Mouse (Mus musculus) liver, postnatal 0 days (tissue): ENCODE results near the gene Xpa. TPM values are rescaled to one million over a fixed set of nuclear protein-coding genes. Genes with fewer than 3 reads are reported as not detected.

Experiments used
- ATAC-seq: fragments of 200-750 bp; cut with Nextera tagmentation; 2 replicates; pipeline ENCODE4 v1.8.0; 2017; ENCODE audit warnings: mild to moderate bottlenecking, moderate library complexity
- DNase-seq: peaks from one replicate; pipeline ENCODE4 v3.0.0-alpha.2; 2016
- H3K27ac ChIP-seq: fragments of 300-500 bp; sonication (generic); 2 replicates; pipeline ENCODE4 v1.5.1; 2014; ENCODE audit warnings: antibody characterized with exemption, moderate library complexity, mild to moderate bottlenecking, low read depth
- H3K27me3 ChIP-seq: fragments of 300-500 bp; sonication (generic); 2 replicates; pipeline ENCODE4 v1.6.1; 2014; ENCODE audit warnings: low read length, control low read depth, mixed read lengths; ENCODE audit not compliant: insufficient read depth
- H3K36me3 ChIP-seq: fragments of 300-500 bp; sonication (generic); replicated peaks from 2 replicates; pipeline ENCODE4 v1.6.1; 2014; ENCODE audit warnings: mild to moderate bottlenecking, control low read depth, low read length, moderate library complexity, mixed read lengths; ENCODE audit not compliant: insufficient read depth
- H3K4me1 ChIP-seq: fragments of 300-500 bp; sonication (generic); 2 replicates; pipeline ENCODE4 v1.6.1; 2014; ENCODE audit warnings: antibody characterized with exemption, mild to moderate bottlenecking, control low read depth; ENCODE audit not compliant: insufficient read depth
- H3K4me2 ChIP-seq: fragments of 300-500 bp; sonication (generic); 2 replicates; pipeline ENCODE4 v1.6.1; 2014; ENCODE audit warnings: low read depth, mild to moderate bottlenecking, low read length, moderate library complexity, mixed read lengths
- H3K4me3 ChIP-seq: fragments of 300-500 bp; sonication (generic); 2 replicates; pipeline ENCODE4 v1.5.1; 2014; ENCODE audit warnings: low read depth, low read length
- H3K9ac ChIP-seq: fragments of 300-500 bp; sonication (generic); replicated peaks from 2 replicates; pipeline ENCODE4 v1.6.1; 2014; ENCODE audit warnings: mild to moderate bottlenecking, moderate library complexity
- H3K9me3 ChIP-seq: fragments of 300-500 bp; sonication (generic); 2 replicates; pipeline ENCODE4 v1.6.1; 2016; ENCODE audit warnings: mild to moderate bottlenecking, control low read depth, low read length, mixed read lengths
- CTCF ChIP-seq: sonication (generic); IDR thresholded peaks from 2 replicates; pipeline ENCODE4 v1.5.1; 2016; ENCODE audit warnings: antibody characterized with exemption, low read depth
- EP300 ChIP-seq: IDR thresholded peaks from 2 replicates; pipeline ENCODE4 v1.6.1; 2016; ENCODE audit warnings: antibody characterized with exemption, low read depth, mild to moderate bottlenecking
- WGBS: fragments of 180-500 bp; shearing (Covaris S2); extraction: QIAGEN DNeasy Blood & Tissue Kit; methylation state at CpG from one replicate; pipeline ENCODE4 v1.1.7; 2014; ENCODE audit not compliant: insufficient replicate concordance; 5-methylcytosine and 5-hydroxymethylcytosine counted together
- polyA plus RNA-seq: library from polyadenylated mRNA; unstranded; fragments of >200 nt; fragmentation: Nextera tagmentation; extraction: Ambion mirVana; gene quantifications from 2 replicates; pipeline ENCODE4 v1.2.1, GENCODE M21; 2015

Gene Xpa
- polyA plus RNA-seq, 1 experiment from 2014 or later = 15.3 TPM

DNA sequence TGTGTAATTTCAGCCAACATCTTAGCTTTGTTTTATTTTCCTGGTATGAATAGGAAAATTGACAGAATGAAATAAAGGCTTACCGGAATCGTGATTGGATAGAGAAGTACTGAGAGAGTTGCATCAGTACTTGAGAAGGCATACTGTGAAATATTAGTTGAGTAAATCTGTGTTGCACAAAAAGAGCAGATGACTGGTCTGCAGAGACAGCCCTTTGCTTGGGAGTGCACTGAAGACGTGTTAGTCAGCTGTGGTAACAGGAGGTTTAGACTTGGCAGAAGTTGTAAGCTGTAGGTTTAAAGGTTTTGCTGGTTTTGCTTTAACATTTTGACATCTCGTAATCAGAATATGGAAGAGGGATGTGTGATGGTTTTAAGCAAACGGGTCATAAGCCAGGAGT is 30.3 kb downstream of the Xpa start:
- H3K4me2 ChIP-seq = no peak overlapping the region
- H3K27ac ChIP-seq = 0 out of 2 replicates have a peak overlapping the region, but pooled peaks have one; percentile 2
- DNase-seq (no peak), ATAC-seq (no peak)
- H3K4me1 ChIP-seq = no peaks in the 10 kb centered on the region
- 80% methylated on average over 5 of the region's 5 CpGs for WGBS
- H3K4me3 ChIP-seq = no peak overlapping the region
- H3K36me3 ChIP-seq = peaks cover 76% of the 10 kb centered on the region
- no peaks in the 10 kb centered on the region for H3K27me3 ChIP-seq
- TF ChIP-seq EP300 = no peak
- no peak for TF ChIP-seq CTCF
- no peak overlapping the region for H3K9ac ChIP-seq
- no peaks in the 10 kb centered on the region for H3K9me3 ChIP-seq

DNA sequence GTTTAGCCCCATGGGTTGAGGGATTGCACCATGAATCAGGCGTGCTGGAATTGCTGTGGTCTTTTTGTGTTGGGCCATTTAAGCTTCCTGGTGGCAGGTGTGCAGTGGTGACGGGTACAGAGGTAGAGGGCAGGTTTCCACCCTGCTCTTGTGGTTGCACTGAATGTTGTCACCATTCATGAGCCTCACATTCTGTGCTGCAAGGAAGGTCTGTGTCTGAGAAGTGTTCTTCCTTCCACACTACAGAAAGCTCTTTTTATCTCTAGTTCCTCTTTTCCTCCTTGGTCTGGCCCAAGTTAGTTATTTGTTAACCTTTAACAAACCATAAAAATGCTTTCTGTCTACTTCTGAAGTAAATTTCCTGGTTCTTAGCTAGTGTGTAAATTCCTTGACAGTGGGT is 32.1 kb downstream of the Xpa start:
- peak overlapping the region; percentile 48 for H3K27ac ChIP-seq
- no peak overlapping the region for H3K4me3 ChIP-seq
- H3K9ac ChIP-seq = no peak overlapping the region
- H3K27me3 ChIP-seq = no peaks in the 10 kb centered on the region
- 0 out of 2 replicates have a peak, but pooled peaks have one; percentile 13 for ATAC-seq
- H3K36me3 ChIP-seq = peaks cover 70% of the 10 kb centered on the region
- no peaks in the 10 kb centered on the region for H3K9me3 ChIP-seq
- TF ChIP-seq CTCF (no peak), EP300 (no peak)
- DNase-seq = peak; percentile 27
- WGBS = 52% methylated on average over 2 of the region's 2 CpGs
- H3K4me1 ChIP-seq = no peaks in the 10 kb centered on the region
- no peak overlapping the region for H3K4me2 ChIP-seq

DNA sequence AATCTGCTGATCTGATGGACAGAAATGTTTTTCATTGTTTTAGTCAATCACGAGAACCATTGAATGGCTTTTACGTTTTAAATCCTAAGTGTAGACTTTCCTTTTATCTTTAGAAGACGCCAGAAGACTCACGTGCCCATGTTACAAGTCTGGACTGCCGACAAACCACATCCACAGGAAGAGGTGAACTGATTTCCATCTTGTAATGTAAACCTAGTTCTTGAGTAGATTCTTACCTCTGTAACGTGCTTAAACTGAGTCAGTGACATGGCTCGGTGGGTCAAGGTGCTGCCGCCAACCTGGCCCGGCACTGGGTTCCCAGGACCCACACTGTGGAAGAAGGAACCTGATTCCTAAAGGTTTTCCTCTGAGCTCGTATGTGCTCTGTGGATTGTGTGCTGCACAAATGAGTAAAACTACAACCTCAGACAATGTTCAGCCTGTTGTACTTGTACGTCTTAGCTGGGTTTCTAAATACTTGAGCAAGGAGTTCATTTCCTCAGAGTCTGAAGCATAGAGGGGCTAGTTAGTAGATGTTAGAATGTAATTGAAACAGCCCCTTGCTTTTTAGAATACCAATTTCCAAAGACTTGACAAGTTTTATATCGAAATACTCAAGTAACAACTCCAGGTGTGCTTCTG is 44.1 kb downstream of the Xpa start:
- Histone ChIP-seq H3K36me3 (peaks cover 85% of the 10 kb centered on the region), H3K4me2 (no peak overlapping the region), H3K27ac (no peak overlapping the region), H3K4me3 (no peak overlapping the region), H3K27me3 (no peaks in the 10 kb centered on the region), H3K9ac (no peak overlapping the region), H3K4me1 (no peaks in the 10 kb centered on the region), H3K9me3 (no peaks in the 10 kb centered on the region)
- 85% methylated on average over 12 of the region's 12 CpGs for WGBS
- ATAC-seq (no peak), DNase-seq (no peak)
- no peak for TF ChIP-seq CTCF

DNA sequence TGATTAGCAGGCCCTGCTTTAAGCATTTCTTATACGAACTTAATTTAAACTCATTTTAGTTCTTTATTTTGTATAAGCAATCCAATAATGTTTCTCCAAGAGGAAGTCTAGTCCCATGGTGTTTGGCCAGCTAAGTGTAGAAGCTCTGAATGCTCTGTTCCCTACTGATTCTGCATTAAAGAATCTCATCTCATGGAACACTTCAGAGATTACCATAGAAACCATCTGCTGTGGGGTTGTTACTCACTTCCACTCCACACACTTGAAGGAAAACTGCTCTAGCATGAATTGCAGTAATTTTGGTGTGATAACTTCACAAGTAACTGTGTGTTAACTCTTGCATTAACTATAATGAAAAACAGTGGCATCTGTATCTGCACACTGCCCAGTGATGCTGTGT is 49.2 kb downstream of the Xpa start:
- no peak overlapping the region for H3K4me3 ChIP-seq
- no peak overlapping the region for H3K4me2 ChIP-seq
- ATAC-seq (no peak), DNase-seq (no peak)
- no peaks in the 10 kb centered on the region for H3K9me3 ChIP-seq
- H3K27me3 ChIP-seq = no peaks in the 10 kb centered on the region
- H3K36me3 ChIP-seq = peaks cover 44% of the 10 kb centered on the region
- no peak overlapping the region for H3K27ac ChIP-seq
- no peaks in the 10 kb centered on the region for H3K4me1 ChIP-seq
- no peak overlapping the region for H3K9ac ChIP-seq
- WGBS = 97% methylated on average over 1 of the region's 1 CpGs
- TF ChIP-seq CTCF = no peak
- no peak for TF ChIP-seq EP300

DNA sequence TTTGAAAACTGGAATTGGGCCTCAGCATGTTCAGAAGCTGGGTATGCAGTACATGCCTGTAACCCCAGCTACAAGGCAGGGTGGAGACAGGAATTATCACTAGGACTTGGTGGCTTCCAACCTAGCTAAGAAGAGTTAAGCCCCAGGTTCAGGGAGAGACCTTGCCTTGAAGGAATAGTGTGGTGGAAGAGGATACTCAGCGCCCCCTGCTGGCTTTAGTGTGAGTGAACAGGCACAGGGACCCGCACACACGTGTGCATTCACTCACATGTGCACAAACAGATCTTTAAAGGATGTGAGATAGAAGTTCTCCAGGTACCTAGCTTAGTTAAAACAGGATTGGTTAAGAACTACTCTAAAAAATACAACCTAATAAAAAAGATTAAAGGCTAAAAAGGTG is 51.8 kb downstream of the Xpa start:
- TF ChIP-seq EP300 = no peak
- TF ChIP-seq CTCF = peak; percentile 64
- DNase-seq = peak; percentile 45

DNA sequence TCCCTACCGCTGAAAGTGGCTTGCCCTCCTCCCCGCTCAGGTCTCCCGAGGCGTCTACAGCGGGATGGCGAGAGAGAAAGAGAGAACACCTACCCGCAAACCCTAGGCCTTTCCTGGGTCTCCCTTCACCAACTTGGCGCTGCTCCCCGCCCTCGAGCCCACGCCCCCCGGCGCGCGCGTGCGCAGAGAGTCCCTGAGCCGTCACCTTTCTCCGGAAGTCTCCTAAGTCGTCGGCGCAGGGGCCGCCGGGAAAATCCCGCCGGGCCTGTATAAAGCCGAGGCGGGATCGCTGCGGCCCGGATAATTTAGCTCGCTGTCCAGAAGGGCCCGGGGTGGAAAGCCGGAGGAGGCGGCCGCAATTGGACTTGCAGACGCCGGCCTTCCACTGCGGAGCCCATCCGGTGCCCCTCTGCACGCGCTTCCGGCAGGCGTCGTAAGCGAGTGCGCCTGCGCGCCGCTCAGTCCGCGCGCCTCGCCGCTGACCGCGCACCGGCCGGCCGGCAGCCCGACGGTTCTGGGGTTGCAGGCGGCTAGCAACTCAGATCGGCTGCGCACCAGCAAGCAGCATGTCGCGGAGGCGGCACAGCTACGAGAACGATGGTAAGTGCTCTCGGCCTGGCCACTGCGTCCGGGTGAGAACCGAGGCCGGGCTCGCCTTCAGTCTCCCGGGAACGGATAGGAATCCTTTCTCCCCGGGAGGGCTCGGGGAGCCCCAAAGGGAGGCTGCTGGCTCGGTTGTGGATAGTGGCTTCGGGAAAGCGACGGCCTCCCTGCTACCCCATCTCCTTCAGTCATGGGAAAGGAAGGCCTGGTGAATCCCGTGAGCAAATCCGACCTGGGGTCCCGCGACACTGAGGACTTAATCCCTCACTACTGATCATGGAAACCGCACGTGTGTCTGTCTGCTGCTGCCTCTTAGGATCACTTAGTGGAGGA is 57.6 kb downstream of the Xpa start, which contains the start of the genes Ncbp1 and Tstd2:
Gene Ncbp1, plus strand, starts transcription at position 327 of the 936 bp plus-strand sequence.
Gene Tstd2, minus strand, starts transcription at position 408 of the 936 bp plus-strand sequence.
- TF ChIP-seq CTCF (no peak), EP300 (no peak; the same call in 1 of the 2 replicates)
- Histone ChIP-seq H3K9ac (peak within 1 kb of the TSS; percentile 90), H3K4me1 (peaks cover 24% of the 10 kb centered on the region), H3K36me3 (peaks cover 9% of the 10 kb centered on the region), H3K27me3 (no peaks in the 10 kb centered on the region), H3K27ac (peak within 1 kb of the TSS; percentile 91), H3K4me3 (peak within 1 kb of the TSS; percentile 90), H3K4me2 (peak within 1 kb of the TSS; percentile 97), H3K9me3 (no peaks in the 10 kb centered on the region)
- under 1% methylated on average over 86 of the region's 90 CpGs for WGBS
- ATAC-seq = peak; percentile 91
- DNase-seq = peak; percentile 95

More for the DNA sequence above, 51.8 kb downstream of the Xpa start:
- Histone ChIP-seq H3K4me3 (no peak overlapping the region), H3K4me2 (no peak overlapping the region), H3K27ac (no peak overlapping the region), H3K27me3 (no peaks in the 10 kb centered on the region), H3K36me3 (peaks cover 26% of the 10 kb centered on the region), H3K9me3 (no peaks in the 10 kb centered on the region), H3K9ac (no peak overlapping the region), H3K4me1 (peaks cover 12% of the 10 kb centered on the region)
- ATAC-seq = no peak
- 72% methylated on average over 3 of the region's 3 CpGs for WGBS
